Mouse (Mus musculus) CH12.LX (cell line): ENCODE results near the gene Ttc29.

ENCODE experiments used
- CTCF ChIP-seq, 2 experiments: IDR thresholded peaks in 1 of 2; conservative IDR thresholded peaks in 1 of 2; 2 replicates each; pipeline ENCODE4 v1.5.1; 2011 to 2012; ENCODE audit warnings: low read depth in 2 of 2, low read length in 2 of 2, improper control_type of control experiment in 1 of 2, inconsistent platforms in 1 of 2, mild to moderate bottlenecking in 1 of 2, moderate library complexity in 1 of 2
- ELF1 ChIP-seq: IDR thresholded peaks from 2 replicates; pipeline ENCODE4 v1.6.1; 2014; ENCODE audit warnings: low read depth, mild to moderate bottlenecking, inconsistent platforms, low read length, improper control_type of control experiment
- EP300 ChIP-seq: IDR thresholded peaks from 2 replicates; pipeline ENCODE4 v1.6.1; 2011; ENCODE audit warnings: low read length, improper control_type of control experiment
- POLR2A ChIP-seq: IDR thresholded peaks from 2 replicates; pipeline ENCODE4 v1.6.1; 2011; ENCODE audit warnings: low read depth, mild to moderate bottlenecking, improper control_type of control experiment, low read length
- USF2 ChIP-seq: conservative IDR thresholded peaks from 2 replicates; pipeline ENCODE4 v1.6.1; 2011; ENCODE audit warnings: low read depth, low read length, improper control_type of control experiment
- ZC3H11A ChIP-seq: IDR thresholded peaks from 2 replicates; pipeline ENCODE4 v1.6.1; 2012; ENCODE audit warnings: low read depth, mild to moderate bottlenecking, inconsistent platforms, low read length, improper control_type of control experiment

GRCm38 (mm10) chr8:78423937-78424336 is 210.8 kb downstream of the Ttc29 start:
- TF ChIP-seq ZC3H11A (no peak), CTCF (conservative IDR thresholded peaks at IDR 0.05 in 1 of 2, IDR thresholded peaks at IDR 0.05 in 1 of 2; ENCODE audit: low read depth in 2 of 2, low read length in 2 of 2) (no peak), USF2 (no peak), POLR2A (no peak), ELF1 (no peak), EP300 (no peak)
